20 mouse cellular contexts compared by ENCODE assay signal in genomic region chr6:119088381-119088780, GRCm38 (mm10).
A peak's percentile ranks its signal among the peaks of the same experiment; 100 is the strongest.
DNase-seq lines count a peak whose midpoint lies in the region; ATAC-seq and TF ChIP-seq lines count a peak whose summit lies in the region.
"Had no signal": no experiment of that assay in that cellular context is flagged by ENCODE, and none has a peak within 500 bp of the region (broad histone marks: within the 10 kb centered on the region; RNA-seq: fewer than 3 reads in every experiment).

No protein-coding gene starts in this region.

- H3K27me3 ChIP-seq in hindbrain, postnatal 0 days (ENCODE audit: insufficient read depth, low read length): no peaks in the 10 kb centered on the region
- no peaks in the 10 kb centered on the region for H3K27me3 ChIP-seq in hindbrain, embryonic 12.5 days
- H3K27me3 ChIP-seq: liver, embryonic 13.5 days; neural tube, embryonic 13.5 days had no signal

- H3K27ac ChIP-seq in gastrocnemius, adult 2 months: peak overlapping the region; percentile 48; the same call in 1 of the 2 replicates
- H3K27ac ChIP-seq in hindbrain, postnatal 0 days: no peak overlapping the region
- no peak overlapping the region for H3K27ac ChIP-seq in hindbrain, embryonic 12.5 days
- H3K27ac ChIP-seq: hindbrain, embryonic 10.5 days; liver, embryonic 13.5 days; neural tube, embryonic 13.5 days had no signal

- no peaks in the 10 kb centered on the region for H3K36me3 ChIP-seq in hindbrain, postnatal 0 days (ENCODE audit: insufficient read depth, low read length)
- H3K36me3 ChIP-seq in hindbrain, embryonic 12.5 days: no peaks in the 10 kb centered on the region
- H3K36me3 ChIP-seq: hindbrain, embryonic 10.5 days; liver, embryonic 13.5 days; neural tube, embryonic 13.5 days had no signal

- no peak overlapping the region for H3K4me3 ChIP-seq in gastrocnemius, adult 2 months
- no peak overlapping the region for H3K4me3 ChIP-seq in hindbrain, postnatal 0 days (ENCODE audit: low read length)
- H3K4me3 ChIP-seq in hindbrain, embryonic 12.5 days: no peak overlapping the region
- H3K4me3 ChIP-seq: erythroblast, embryonic 14.5 days; hindbrain, embryonic 10.5 days; liver, embryonic 13.5 days; neural tube, embryonic 13.5 days had no signal

- intact Hi-C loops in gastrocnemius, adult 2 months (cut with DNase I): no loop called here

- 0 out of 2 replicates have a peak, but pooled peaks cover 3% of the 10 kb centered on the region for H3K4me1 ChIP-seq in hindbrain, postnatal 0 days (ENCODE audit: insufficient read depth, low read length)
- H3K4me1 ChIP-seq in hindbrain, embryonic 12.5 days: 0 out of 2 replicates have a peak, but pooled peaks cover 6% of the 10 kb centered on the region
- H3K4me1 ChIP-seq: liver, embryonic 13.5 days had no signal

- 55% methylated on average over 8 of the region's 8 CpGs for WGBS in hindbrain, postnatal 0 days
- WGBS in hindbrain, embryonic 12.5 days: 76% methylated on average over 8 of the region's 8 CpGs

- TF ChIP-seq CTCF in gastrocnemius, adult 2 months (IDR thresholded peaks at IDR 0.05): no peak
- TF ChIP-seq CTCF in hindbrain, postnatal 0 days (IDR thresholded peaks at IDR 0.05; ENCODE audit: low read depth): no peak

- ATAC-seq in hindbrain, postnatal 0 days: 0 out of 2 replicates have a peak, but pooled peaks have one; percentile 27
- ATAC-seq in hindbrain, embryonic 12.5 days (ENCODE audit: low FRiP score): no peak
- ATAC-seq: activated CD4-positive, CD25-positive, alpha-beta regulatory T cell, adult 4 months; forebrain, postnatal 0 days had no signal

- H3K9me3 ChIP-seq in hindbrain, postnatal 0 days (ENCODE audit: low read length): no peaks in the 10 kb centered on the region
- H3K9me3 ChIP-seq in hindbrain, embryonic 12.5 days (replicated peaks): no peaks in the 10 kb centered on the region
- H3K9me3 ChIP-seq: hindbrain, embryonic 10.5 days; liver, embryonic 13.5 days; neural tube, embryonic 13.5 days had no signal

- no peak overlapping the region for H3K4me2 ChIP-seq in hindbrain, postnatal 0 days (ENCODE audit: low read depth, low read length)
- H3K4me2 ChIP-seq in hindbrain, embryonic 12.5 days (replicated peaks): no peak overlapping the region
- H3K4me2 ChIP-seq: liver, embryonic 13.5 days; neural tube, embryonic 13.5 days had no signal

- H3K9ac ChIP-seq in hindbrain, postnatal 0 days (replicated peaks; ENCODE audit: low read length): no peak overlapping the region
- no peak overlapping the region for H3K9ac ChIP-seq in hindbrain, embryonic 12.5 days
- H3K9ac ChIP-seq: forebrain, postnatal 0 days; liver, embryonic 13.5 days; neural tube, embryonic 13.5 days had no signal

- DNase-seq in gastrocnemius, adult 2 months: no peak
- DNase-seq in gastrocnemius, postnatal 4 days (ENCODE audit: low spot score in 2 of 2): no peak
- no peak for DNase-seq in hindbrain, postnatal 0 days (ENCODE audit: low spot score)
- peak; percentile 27 for DNase-seq in 3T3-L1 (ENCODE audit: low read depth, low spot score)
- DNase-seq in lung, postnatal 10 days: peak; percentile 33
- no peak for DNase-seq in urinary bladder, postnatal 4 days (ENCODE audit: low spot score in 2 of 2)
- no peak for DNase-seq in thymus, postnatal 0 days (ENCODE audit: low spot score)
- DNase-seq: adrenal gland, postnatal 25 days; forebrain, postnatal 0 days; gastrocnemius, postnatal 10 days; kidney, adult 18-20 months; left cerebral cortex, postnatal 4 days; liver, embryonic 13.5 days; spleen, adult 18-20 months; thymus, postnatal 4 days had no signal

Comparison
In these comparisons a context has a peak if more than half of its experiments do, and no peak if none do; other contexts are left out.
1. DNase-seq: peak in 3T3-L1 (single experiment) and lung, postnatal 10 days (single experiment); none in gastrocnemius, adult 2 months (single experiment), gastrocnemius, postnatal 4 days (0 of 2), hindbrain, postnatal 0 days (single experiment), urinary bladder, postnatal 4 days (0 of 2) and thymus, postnatal 0 days (single experiment).